Mouse (Mus musculus) myocyte (in vitro differentiated cells): ENCODE data around the gene Neu4. TPM values are rescaled to one million over a fixed set of nuclear protein-coding genes. Genes with fewer than 3 reads are reported as not detected.

Experiments
- H3K27me3 ChIP-seq: one replicate; pipeline ENCODE4 v1.6.1; 2011; ENCODE audit not compliant: control insufficient read depth, insufficient read depth, insufficient read length
- H3K36me3 ChIP-seq: one replicate; pipeline ENCODE4 v1.6.1; 2011; ENCODE audit not compliant: control insufficient read depth, insufficient read depth
- H3K4me2 ChIP-seq: one replicate; pipeline ENCODE4 v1.6.1; 2011; ENCODE audit warnings: low read depth, control low read depth
- H3K4me3 ChIP-seq: one replicate; pipeline ENCODE4 v1.5.1; 2011; ENCODE audit warnings: mild to moderate bottlenecking, control low read depth, moderate library complexity
- H3K79me2 ChIP-seq: one replicate; pipeline ENCODE4 v1.6.1; 2011; ENCODE audit not compliant: control insufficient read depth, insufficient read depth
- H3ac ChIP-seq: one replicate; pipeline ENCODE4 v1.6.1; 2011; ENCODE audit not compliant: control insufficient read depth, insufficient read length
- CEBPB ChIP-seq: IDR thresholded peaks from 2 replicates; pipeline ENCODE4 v1.6.1; 2011; ENCODE audit warnings: mild to moderate bottlenecking, moderate library complexity; ENCODE audit not compliant: poor library complexity, insufficient read depth, severe bottlenecking
- E2F4 ChIP-seq: IDR thresholded peaks from one replicate; pipeline ENCODE4 v1.6.1; 2011; ENCODE audit warnings: mild to moderate bottlenecking, control low read depth, moderate library complexity; ENCODE audit not compliant: insufficient read depth
- MAX ChIP-seq: IDR thresholded peaks from one replicate; pipeline ENCODE4 v1.6.1; 2011; ENCODE audit warnings: low read depth, mild to moderate bottlenecking, control low read depth
- MYOD1 ChIP-seq, 3 experiments: IDR thresholded peaks; one replicate each; pipeline ENCODE4 v1.6.1; 2011; ENCODE audit warnings: control low read depth in 2 of 3, low read depth in 2 of 3, mild to moderate bottlenecking in 2 of 3, moderate library complexity in 1 of 3; ENCODE audit not compliant: insufficient read length in 2 of 3, control insufficient read depth in 1 of 3
- MYOG ChIP-seq, 3 experiments: IDR thresholded peaks; one replicate each; pipeline ENCODE4 v1.6.1; 2011; ENCODE audit warnings: control low read depth in 2 of 3, low read depth in 2 of 3, mild to moderate bottlenecking in 2 of 3; ENCODE audit not compliant: insufficient read length in 2 of 3, control insufficient read depth in 1 of 3, insufficient read depth in 1 of 3
- POLR2A ChIP-seq: IDR thresholded peaks from one replicate; pipeline ENCODE4 v1.6.1; 2011; ENCODE audit warnings: low read depth, mild to moderate bottlenecking, control low read depth, moderate library complexity; ENCODE audit not compliant: insufficient read length
- POLR2AphosphoS2 ChIP-seq: IDR thresholded peaks from one replicate; pipeline ENCODE4 v1.6.1; 2011; ENCODE audit warnings: low read depth, control low read depth; ENCODE audit not compliant: insufficient read length
- REST ChIP-seq: IDR thresholded peaks from one replicate; pipeline ENCODE4 v1.6.1; 2011; ENCODE audit warnings: mild to moderate bottlenecking, control low read depth, moderate library complexity; ENCODE audit not compliant: insufficient read depth, insufficient read length
- SRF ChIP-seq: IDR thresholded peaks from one replicate; pipeline ENCODE4 v1.6.1; 2011; ENCODE audit warnings: low read depth; ENCODE audit not compliant: control insufficient read depth, insufficient read length
- TCF12 ChIP-seq: IDR thresholded peaks from one replicate; pipeline ENCODE4 v1.6.1; 2011; ENCODE audit warnings: mild to moderate bottlenecking, control low read depth; ENCODE audit not compliant: poor library complexity, insufficient read depth, severe bottlenecking
- TCF3 ChIP-seq: IDR thresholded peaks from one replicate; pipeline ENCODE4 v1.6.1; 2011; ENCODE audit warnings: low read depth, control low read depth; ENCODE audit not compliant: insufficient read length
- USF1 ChIP-seq: IDR thresholded peaks from one replicate; pipeline ENCODE4 v1.6.1; 2011; ENCODE audit warnings: low read depth, mild to moderate bottlenecking, control low read depth, moderate library complexity
- polyA plus RNA-seq: library from polyadenylated mRNA; unstranded; fragments of >200 nt; fragmentation: generic; extraction: Trizol; gene quantifications from one replicate; pipeline ENCODE4 v1.2.1, GENCODE M21; 2012; ENCODE audit warnings: missing spikeins

The Neu4 gene
- polyA plus RNA-seq, 1 experiment: not detected

- H3K4me2 ChIP-seq: no peak overlapping the region
- TF ChIP-seq CEBPB (no peak), POLR2AphosphoS2 (no peak), POLR2A (no peak), MAX (no peak), REST (no peak), SRF (no peak), TCF3 (no peak), USF1 (no peak), MYOD1 (IDR thresholded peaks at IDR 0.05; ENCODE audit: control insufficient read depth in 1 of 3, insufficient read length in 2 of 3, low read depth in 2 of 3) (no peak), E2F4 (no peak), TCF12 (no peak), MYOG (IDR thresholded peaks at IDR 0.05; ENCODE audit: control insufficient read depth in 1 of 3, insufficient read depth in 1 of 3, insufficient read length in 2 of 3, low read depth in 2 of 3) (no peak)
- H3ac ChIP-seq: no peak overlapping the region
- no peaks in the 10 kb centered on the region for H3K79me2 ChIP-seq
- no peak overlapping the region for H3K4me3 ChIP-seq
- no peaks in the 10 kb centered on the region for H3K36me3 ChIP-seq
- peaks cover 9% of the 10 kb centered on the region for H3K27me3 ChIP-seq
These were observed 30.9 kb downstream of the Neu4 start for GRCm38 (mm10) chr1:94051104-94051503.

DNA sequence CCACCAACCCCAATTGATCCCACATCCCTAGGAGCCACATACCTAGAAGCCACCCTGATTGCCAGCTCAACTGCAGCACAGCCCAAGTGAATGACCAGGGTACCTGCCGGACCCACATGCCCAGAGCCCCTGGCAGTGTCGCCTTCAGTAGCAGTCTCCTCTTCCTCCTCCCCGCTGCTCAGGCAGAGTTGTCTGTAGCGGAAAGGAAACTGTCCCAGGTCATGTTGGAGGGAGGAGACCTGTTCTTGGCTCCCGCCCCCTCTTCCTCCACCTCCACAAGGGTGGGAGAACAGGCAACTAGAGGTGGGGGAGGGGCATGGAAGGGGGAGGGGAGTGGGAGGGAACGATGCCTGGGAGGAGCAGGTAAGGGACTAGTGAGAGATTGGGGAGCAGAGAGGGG is 32.1 kb downstream of the Neu4 start, which contains the start of gene Pdcd1:
Pdcd1 (minus strand) TSS at position 181 of the 400 bp plus-strand sequence.
- Histone ChIP-seq H3ac (no peak within 1 kb of the TSS), H3K79me2 (no peaks in the 10 kb centered on the region), H3K4me3 (no peak within 1 kb of the TSS), H3K27me3 (peaks cover 9% of the 10 kb centered on the region), H3K4me2 (no peak within 1 kb of the TSS), H3K36me3 (no peaks in the 10 kb centered on the region)
- TF ChIP-seq MYOG (IDR thresholded peaks at IDR 0.05; ENCODE audit: control insufficient read depth in 1 of 3, insufficient read depth in 1 of 3, insufficient read length in 2 of 3, low read depth in 2 of 3) (no peak), E2F4 (no peak), MYOD1 (IDR thresholded peaks at IDR 0.05; ENCODE audit: control insufficient read depth in 1 of 3, insufficient read length in 2 of 3, low read depth in 2 of 3) (no peak), POLR2AphosphoS2 (no peak), TCF12 (no peak), SRF (no peak), REST (no peak), USF1 (no peak), MAX (no peak), CEBPB (no peak), TCF3 (no peak), POLR2A (no peak)

GRCm38 (mm10) chr1:94053530-94054216 is 33.4 kb downstream of the Neu4 start:
- Histone ChIP-seq H3K27me3 (peaks cover 9% of the 10 kb centered on the region), H3K79me2 (no peaks in the 10 kb centered on the region), H3ac (no peak overlapping the region), H3K36me3 (no peaks in the 10 kb centered on the region), H3K4me2 (no peak overlapping the region), H3K4me3 (no peak overlapping the region)
- no peak for TF ChIP-seq CEBPB
- TF ChIP-seq POLR2AphosphoS2: no peak

- TF ChIP-seq USF1 (no peak), POLR2AphosphoS2 (no peak), POLR2A (no peak), MYOD1 (IDR thresholded peaks at IDR 0.05; ENCODE audit: control insufficient read depth in 1 of 3, insufficient read length in 2 of 3, low read depth in 2 of 3) (no peak), SRF (no peak), TCF12 (no peak), E2F4 (no peak), CEBPB (no peak), MAX (no peak), TCF3 (no peak), REST (no peak)
- H3K4me3 ChIP-seq: no peak overlapping the region
These were observed 34.2 kb downstream of the Neu4 start for GRCm38 (mm10) chr1:94054481-94054880.

DNA sequence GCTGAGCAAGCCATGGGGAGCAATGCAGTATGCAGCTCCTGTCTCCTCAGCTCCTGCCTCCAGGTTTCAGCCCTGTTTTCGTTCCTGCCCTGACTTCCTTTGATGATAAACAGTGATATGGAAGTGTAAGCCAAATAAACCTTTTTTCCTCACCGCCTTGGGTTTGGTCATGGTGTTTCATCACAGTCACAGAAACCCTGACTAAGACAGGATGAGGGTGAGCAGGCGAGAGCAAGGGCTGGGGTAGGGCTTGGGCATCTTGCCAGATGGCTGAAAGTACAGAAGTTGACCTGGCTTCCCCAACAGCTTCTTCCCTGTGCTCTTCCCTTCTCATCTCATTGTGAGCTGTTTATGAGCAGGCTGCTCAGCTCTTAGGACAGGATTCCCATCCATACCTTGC is 35.7 kb downstream of the Neu4 start:
- Histone ChIP-seq H3K79me2 (no peaks in the 10 kb centered on the region), H3K27me3 (peaks cover 9% of the 10 kb centered on the region), H3ac (no peak overlapping the region), H3K4me3 (no peak overlapping the region), H3K4me2 (no peak overlapping the region), H3K36me3 (no peaks in the 10 kb centered on the region)
- TF ChIP-seq MYOD1 (IDR thresholded peaks at IDR 0.05; ENCODE audit: control insufficient read depth in 1 of 3, insufficient read length in 2 of 3, low read depth in 2 of 3) (no peak), E2F4 (no peak), POLR2AphosphoS2 (no peak), POLR2A (no peak), TCF12 (no peak), REST (no peak), SRF (no peak), TCF3 (no peak), CEBPB (no peak), MAX (no peak), USF1 (no peak), MYOG (IDR thresholded peaks at IDR 0.05; ENCODE audit: control insufficient read depth in 1 of 3, insufficient read depth in 1 of 3, insufficient read length in 2 of 3, low read depth in 2 of 3) (no peak)

More at GRCm38 (mm10) chr1:94054481-94054880, 34.2 kb downstream of the Neu4 start:
- peaks cover 9% of the 10 kb centered on the region for H3K27me3 ChIP-seq
- H3K79me2 ChIP-seq: no peaks in the 10 kb centered on the region
- H3K36me3 ChIP-seq: no peaks in the 10 kb centered on the region
- H3ac ChIP-seq: no peak overlapping the region
- H3K4me2 ChIP-seq: no peak overlapping the region
